Comparison of ENCODE assay signal across 26 mouse cellular contexts in the genomic region with DNA sequence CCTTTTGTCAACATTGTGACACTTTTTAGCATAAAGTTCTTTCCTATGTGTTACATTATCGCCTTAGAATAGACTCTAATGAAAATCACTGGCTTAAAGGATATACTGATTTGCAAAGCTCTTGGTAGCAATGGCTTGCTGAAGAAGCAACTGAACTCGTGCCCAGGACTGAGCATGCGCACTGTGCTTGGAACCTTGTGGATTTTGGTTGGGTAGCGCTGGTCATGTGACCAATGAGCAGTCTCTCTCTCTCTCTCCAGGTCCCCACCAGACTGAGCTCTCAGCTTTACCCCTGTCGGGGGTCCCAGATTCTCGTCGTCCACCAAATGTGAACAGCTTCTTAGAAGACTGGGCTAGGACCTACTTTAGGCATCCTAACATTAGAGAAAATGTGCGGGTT. TPM values are rescaled to one million over a fixed set of nuclear protein-coding genes. Genes with fewer than 3 reads are reported as not detected.
"Had no signal": no experiment of that assay in that cellular context is flagged by ENCODE, and none has a peak within 500 bp of the region (broad histone marks: within the 10 kb centered on the region; RNA-seq: fewer than 3 reads in every experiment).

No protein-coding gene starts in this region.

- DNase-seq: gastrocnemius, postnatal 14 days; gastrocnemius, postnatal 36 days; heart, adult 2 months; heart, postnatal 14 days; heart, postnatal 36 days; kidney, adult 18-20 months; kidney, adult 8-10 months; kidney, postnatal 10 days; kidney, postnatal 4 days; liver; liver, embryonic 13.5 days had no signal

- H3K9me3 ChIP-seq: heart, embryonic 13.5 days; heart, embryonic 15.5 days; intestine, embryonic 15.5 days; liver, embryonic 13.5 days; liver, embryonic 15.5 days had no signal

- H3K4me3 ChIP-seq: heart, adult 2 months; heart, embryonic 13.5 days; heart, embryonic 15.5 days; intestine, embryonic 15.5 days; layer of hippocampus, adult 2 months; left cerebral cortex, adult 2 months; limb, embryonic 10.5 days; limb, embryonic 12.5 days; liver, embryonic 13.5 days; liver, embryonic 15.5 days had no signal

- ATAC-seq: hindbrain, embryonic 16.5 days; inflammation-experienced regulatory T-cells, adult 6 months; intestine, embryonic 15.5 days; intestine, postnatal 0 days had no signal

- H3K27ac ChIP-seq: heart, adult 2 months; heart, embryonic 13.5 days; heart, embryonic 15.5 days; hindbrain, embryonic 14.5 days; intestine, embryonic 15.5 days; layer of hippocampus, adult 2 months; left cerebral cortex, adult 2 months; limb, embryonic 10.5 days; limb, embryonic 12.5 days; liver, embryonic 13.5 days; liver, embryonic 15.5 days had no signal

- H3K9ac ChIP-seq: heart, embryonic 13.5 days; heart, embryonic 15.5 days; hindbrain, embryonic 14.5 days; intestine, embryonic 15.5 days; limb, embryonic 12.5 days; liver, embryonic 13.5 days; liver, embryonic 15.5 days had no signal

- H3K4me2 ChIP-seq: heart, embryonic 11.5 days; heart, embryonic 13.5 days; heart, embryonic 15.5 days; hindbrain, embryonic 14.5 days; intestine, embryonic 15.5 days; limb, embryonic 12.5 days; liver, embryonic 11.5 days; liver, embryonic 13.5 days; liver, embryonic 15.5 days had no signal

- H3K27me3 ChIP-seq: intestine, embryonic 15.5 days; limb, embryonic 12.5 days had no signal

- H3K36me3 ChIP-seq: heart, embryonic 13.5 days; heart, embryonic 15.5 days; intestine, embryonic 15.5 days; limb, embryonic 10.5 days; limb, embryonic 12.5 days; liver, embryonic 13.5 days; liver, embryonic 15.5 days had no signal

- H3K4me1 ChIP-seq: heart, embryonic 13.5 days; heart, embryonic 15.5 days; intestine, embryonic 15.5 days; liver, embryonic 13.5 days; liver, embryonic 15.5 days had no signal

RNA-seq across cellular contexts. Expression of gene Scn8a, which starts 32.9 kb away (rescaled TPM):
- total RNA-seq: hematopoietic stem cell, adult 5-6 weeks had no signal
- polyA plus RNA-seq: heart, adult 2 months had no signal
